Mouse (Mus musculus) yolk sac, embryonic 10.5 days (tissue): ENCODE measurements around the gene Abhd12.

ENCODE experiments used
- DNase-seq: peaks from one replicate; pipeline ENCODE4 v3.0.0-alpha.2; 2017; ENCODE audit warnings: low spot score

Abhd12 gene

GRCm38 (mm10) chr2:150808381-150808780 lies 96.2 kb downstream of the Abhd12 start:
- no peak for DNase-seq

- DNase-seq = no peak
Measured at GRCm38 (mm10) chr2:150803035-150803434, 101.5 kb downstream of the Abhd12 start.

- DNase-seq = no peak
Measured at GRCm38 (mm10) chr2:150800616-150801015, 103.9 kb downstream of the Abhd12 start.

GRCm38 (mm10) chr2:150798084-150798483 lies 106.5 kb downstream of the Abhd12 start:
- no peak for DNase-seq

- no peak for DNase-seq
Measured at GRCm38 (mm10) chr2:150793320-150793719, 111.2 kb downstream of the Abhd12 start.

- no peak for DNase-seq
Measured at GRCm38 (mm10) chr2:150788768-150789550, 115.6 kb downstream of the Abhd12 start.

- DNase-seq = peak; percentile 31
Measured at GRCm38 (mm10) chr2:150787234-150787771, 117.2 kb downstream of the Abhd12 start.

GRCm38 (mm10) chr2:150786251-150787180 lies 118.0 kb downstream of the Abhd12 start, which contains the start of gene Pygb:
TSS of gene Pygb (plus strand) at chr2:150786735.
- peak; percentile 89 for DNase-seq

- DNase-seq = no peak
Measured at GRCm38 (mm10) chr2:150782801-150783200, 121.7 kb downstream of the Abhd12 start.
